Mouse (Mus musculus) mouse embryonic stem cell (cell line): ENCODE measurements around the gene Atxn7.
"Not testable (repeated sequence)": the region's sequence is repeated elsewhere in the genome, so short reads cannot be mapped to it uniquely, and the experiment has no call there.

Source experiments
- in situ Hi-C, 2 experiments: fragments of 300-500 bp; cut with MboI; formaldehyde crosslinking; loops; 1 replicate in 1 of 2; 3 replicates in 1 of 2; pipeline ENCODE4 v1.14.3; 2019 to 2020; ENCODE audit warnings: low sequenced_read_pairs in 2 of 2, low pct_unique_long_range_greater_than_20kb in 1 of 2, mixed read lengths in 1 of 2; ENCODE audit not compliant: unreplicated experiment in 1 of 2

Atxn7 gene

DNA sequence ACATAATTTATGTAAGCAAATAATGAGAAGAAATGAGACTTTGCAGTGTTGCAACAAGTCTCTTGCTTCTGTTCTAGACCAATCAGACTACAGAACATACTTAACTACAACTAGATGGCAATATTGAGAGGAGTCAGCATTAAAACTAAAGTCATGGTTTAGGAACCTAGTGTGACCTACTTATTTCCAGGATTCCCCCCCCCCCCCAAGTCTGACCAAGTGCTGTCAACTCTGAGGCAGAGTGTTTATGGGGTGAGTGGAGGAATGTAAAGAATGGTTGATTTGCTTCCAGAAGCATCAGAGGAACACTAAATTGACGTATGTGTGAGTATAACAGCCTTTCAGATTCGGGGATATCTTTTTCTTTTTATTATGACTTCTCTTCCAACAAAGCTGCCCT is 77.0 kb downstream of the Atxn7 start:
- in situ Hi-C loops = no loop called here

GRCm38 (mm10) chr14:14042336-14042735 is 81.1 kb downstream of the Atxn7 start:
- in situ Hi-C loops = no loop called here

GRCm38 (mm10) chr14:14054386-14054785 is 93.1 kb downstream of the Atxn7 start:
- in situ Hi-C loops = no loop called here

DNA sequence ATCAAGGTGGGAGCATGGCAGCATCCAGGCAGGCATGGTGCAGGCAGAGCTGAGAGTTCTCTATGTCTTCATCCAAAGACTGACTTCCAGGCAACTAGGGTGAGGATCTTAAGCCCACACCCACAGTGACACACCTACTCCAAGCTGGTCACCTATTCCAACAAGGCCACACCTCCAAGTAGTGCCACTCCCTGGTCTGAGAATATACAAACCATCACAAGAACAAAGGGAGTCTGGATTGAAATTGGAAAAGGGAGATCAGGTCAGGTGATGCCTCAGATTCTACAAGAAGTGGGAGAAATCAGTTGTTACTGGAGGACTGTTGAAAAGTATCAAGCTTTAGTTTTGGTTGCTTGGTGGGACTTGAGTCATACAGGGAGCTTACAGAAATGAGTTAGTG is 98.4 kb downstream of the Atxn7 start:
- in situ Hi-C loops = not testable (repeated sequence)

DNA sequence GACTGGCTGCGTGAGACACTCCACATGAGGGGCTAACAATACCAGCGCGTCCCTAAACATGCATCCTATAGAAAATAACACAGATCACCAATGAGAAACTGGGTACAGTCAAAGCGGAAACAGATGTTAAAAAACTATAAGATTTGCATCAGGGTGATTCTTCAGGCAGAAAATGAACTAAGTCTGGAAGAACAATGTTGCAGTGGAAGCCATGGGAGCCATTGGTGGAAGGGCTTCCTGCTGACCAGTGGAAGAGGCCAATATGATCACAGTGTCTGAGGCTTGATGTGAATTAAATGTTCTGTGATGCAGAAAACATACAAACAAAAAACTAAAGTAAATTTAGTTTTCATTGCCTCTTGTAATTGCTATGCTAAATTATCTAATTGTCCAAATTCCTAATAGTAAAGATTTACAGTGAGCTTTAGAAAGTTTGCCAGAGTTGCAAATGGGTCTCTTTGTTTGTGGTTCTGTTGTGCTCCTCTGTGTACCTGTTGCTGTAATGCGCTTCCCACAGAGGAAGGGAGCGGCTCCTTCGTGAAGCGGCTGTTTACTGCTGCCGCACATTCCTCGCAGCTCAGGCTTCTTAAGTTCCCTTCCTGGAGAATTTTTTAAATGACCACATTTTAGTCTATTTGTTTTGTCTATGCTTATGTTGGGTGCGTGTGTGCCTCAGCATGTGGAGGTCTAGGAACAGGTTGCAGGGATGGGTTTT is 101.4 kb downstream of the Atxn7 start:
- in situ Hi-C loops = no loop called here

- in situ Hi-C loops = no loop called here
These were observed 102.1 kb downstream of the Atxn7 start for GRCm38 (mm10) chr14:14063382-14063781.

- in situ Hi-C loops = no loop called here
These were observed 103.4 kb downstream of the Atxn7 start for GRCm38 (mm10) chr14:14064486-14065141.

- in situ Hi-C loops = no loop called here
These were observed 103.9 kb downstream of the Atxn7 start for GRCm38 (mm10) chr14:14065142-14065498.

DNA sequence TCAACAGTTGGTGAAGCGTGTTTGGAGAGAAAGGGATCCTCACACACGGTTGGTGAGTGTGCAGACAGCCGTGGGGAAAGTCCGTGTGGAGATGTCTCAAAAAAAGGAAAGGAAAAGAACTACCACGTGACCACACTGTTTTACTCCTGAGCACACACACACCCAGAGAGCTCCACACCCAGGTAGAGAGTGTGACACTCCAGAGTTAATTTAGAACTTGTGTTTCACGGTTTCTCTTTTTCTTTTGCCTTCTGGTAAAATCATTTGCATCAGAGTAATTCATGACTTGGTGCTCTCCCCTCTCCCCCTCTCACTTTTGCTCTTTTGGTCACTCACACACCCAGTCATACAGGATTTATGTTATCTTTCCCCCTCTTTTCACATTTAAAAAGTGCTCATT is 105.0 kb downstream of the Atxn7 start:
- in situ Hi-C loops = no loop called here

DNA sequence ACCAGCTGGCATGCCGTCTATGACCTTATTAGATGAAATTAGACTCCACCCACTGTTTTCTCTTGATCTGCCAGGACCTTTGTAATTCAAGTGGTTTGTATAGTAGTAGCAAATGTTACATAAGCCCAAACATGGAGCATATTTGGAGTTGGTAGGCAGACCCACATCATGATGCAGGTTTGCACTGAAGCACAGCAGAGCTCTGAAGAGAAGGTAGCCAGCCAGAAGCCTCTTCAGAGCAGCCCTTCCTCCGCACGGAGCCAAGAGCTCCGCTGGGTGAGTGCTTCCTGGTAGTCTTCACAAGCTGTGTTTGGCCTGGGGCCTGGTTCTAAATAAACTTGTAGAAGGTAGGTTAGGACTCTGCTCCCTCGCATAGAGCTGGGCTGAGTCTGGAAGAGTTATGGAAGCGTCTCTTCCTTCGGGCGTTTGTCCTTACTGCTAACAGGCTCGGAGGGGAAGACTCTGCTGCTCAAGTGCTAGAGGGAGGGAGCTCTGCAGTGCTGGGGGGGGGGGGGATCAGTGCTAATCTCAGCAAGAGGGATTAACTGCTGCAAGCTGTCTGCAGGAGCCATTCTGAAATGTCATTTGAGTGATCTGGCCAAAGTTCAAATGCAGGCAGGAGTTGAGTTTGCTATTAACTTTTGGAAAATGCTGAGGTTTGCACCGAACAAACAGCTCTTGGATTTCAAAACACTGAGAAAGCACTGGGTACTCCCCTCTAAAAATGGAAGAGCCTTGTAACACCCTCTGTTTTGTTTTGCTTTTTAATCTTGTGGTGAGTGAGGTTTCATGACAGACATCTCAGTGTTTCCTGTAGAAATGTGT is 106.6 kb downstream of the Atxn7 start:
- in situ Hi-C loops = no loop called here

GRCm38 (mm10) chr14:14068553-14068952 is 107.3 kb downstream of the Atxn7 start:
- in situ Hi-C loops = no loop called here

DNA sequence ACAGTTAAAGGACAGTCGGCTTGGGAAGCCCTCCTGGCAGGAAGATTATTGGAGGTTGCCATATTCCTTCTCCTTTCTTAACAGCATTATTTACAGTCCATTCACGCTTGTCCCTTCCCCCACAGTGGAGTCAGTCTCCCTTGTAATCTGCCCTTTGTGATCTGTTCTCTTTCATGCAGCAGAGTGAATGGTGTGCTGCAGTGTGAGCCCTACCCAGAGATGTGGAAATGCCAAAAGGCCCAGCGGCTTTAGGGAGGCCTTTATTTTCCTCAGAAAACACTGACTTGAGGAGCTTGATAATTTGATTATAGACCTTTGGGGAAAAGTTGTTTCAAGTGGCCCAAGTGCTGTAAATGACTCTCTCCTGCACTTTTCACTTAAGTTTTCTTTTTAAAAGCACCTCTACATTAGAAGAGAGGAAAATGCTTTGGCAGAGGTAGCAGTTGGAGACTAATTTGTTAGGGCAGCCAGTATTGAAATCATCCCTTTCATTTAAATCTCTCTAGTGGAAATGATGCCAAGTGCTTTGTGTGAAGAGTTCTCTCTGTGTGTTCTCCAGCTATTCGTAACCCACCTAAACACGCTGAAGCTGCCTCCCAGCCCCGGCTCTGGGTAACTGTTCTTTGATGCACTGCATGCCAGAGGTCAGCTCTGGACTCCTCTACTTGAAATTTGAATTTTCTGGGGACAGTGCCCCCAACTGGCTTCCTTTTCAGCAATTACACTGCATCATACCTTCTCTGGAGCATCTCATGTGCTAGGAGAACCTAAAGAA is 109.5 kb downstream of the Atxn7 start:
- in situ Hi-C loops = no loop called here

DNA sequence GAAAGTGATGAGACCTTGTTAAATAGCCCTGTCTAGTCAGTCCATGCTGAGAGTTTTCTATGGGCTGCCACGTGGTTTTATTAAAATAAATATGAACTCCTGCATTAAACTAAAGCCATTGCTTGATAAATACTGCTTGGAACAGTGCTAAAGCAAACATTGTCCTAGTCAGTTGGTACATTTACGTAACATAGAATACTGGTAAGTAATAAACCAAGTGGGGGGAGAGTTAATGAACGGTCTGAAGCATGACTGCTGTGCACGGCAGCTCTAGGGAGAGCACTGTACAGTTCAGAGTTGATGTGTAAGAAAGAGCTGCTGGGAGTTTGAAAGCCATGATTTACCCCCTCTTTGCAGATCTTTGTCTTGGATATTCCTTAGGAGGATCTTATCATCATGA is 110.2 kb downstream of the Atxn7 start:
- in situ Hi-C loops = no loop called here

DNA sequence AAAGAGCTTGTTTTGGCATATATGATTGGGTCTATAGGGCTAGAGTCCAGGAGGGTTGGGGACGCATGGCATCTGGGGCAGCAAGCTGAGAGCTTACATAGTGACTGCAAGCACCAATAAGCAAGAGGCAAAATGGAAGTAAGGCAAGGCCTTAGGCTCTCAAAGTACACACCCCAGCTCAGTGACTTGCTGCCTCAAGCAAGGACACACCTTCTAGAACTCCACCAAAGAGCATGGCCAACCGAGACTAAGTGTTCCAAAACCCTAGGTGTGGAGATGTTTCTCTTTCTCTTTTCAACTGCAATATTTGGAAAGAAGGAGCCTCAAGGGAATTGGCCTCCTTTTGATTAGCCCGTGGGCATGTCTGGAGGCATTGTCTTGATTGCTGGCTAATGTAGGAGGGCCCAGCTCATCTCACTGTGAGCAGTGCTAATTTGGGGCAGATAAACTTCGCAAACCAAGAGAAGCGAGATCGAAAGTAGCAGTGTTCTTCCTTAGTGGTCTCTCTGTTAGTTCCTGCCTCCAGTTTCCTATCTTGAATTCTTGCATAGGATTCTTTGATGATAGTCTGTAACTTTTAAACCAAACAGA is 119.5 kb downstream of the Atxn7 start:
- in situ Hi-C loops = no loop called here

GRCm38 (mm10) chr14:14083811-14084210 is 122.6 kb downstream of the Atxn7 start:
- in situ Hi-C loops = no loop called here

GRCm38 (mm10) chr14:14086711-14087263 is 125.5 kb downstream of the Atxn7 start:
- in situ Hi-C loops = no loop called here

DNA sequence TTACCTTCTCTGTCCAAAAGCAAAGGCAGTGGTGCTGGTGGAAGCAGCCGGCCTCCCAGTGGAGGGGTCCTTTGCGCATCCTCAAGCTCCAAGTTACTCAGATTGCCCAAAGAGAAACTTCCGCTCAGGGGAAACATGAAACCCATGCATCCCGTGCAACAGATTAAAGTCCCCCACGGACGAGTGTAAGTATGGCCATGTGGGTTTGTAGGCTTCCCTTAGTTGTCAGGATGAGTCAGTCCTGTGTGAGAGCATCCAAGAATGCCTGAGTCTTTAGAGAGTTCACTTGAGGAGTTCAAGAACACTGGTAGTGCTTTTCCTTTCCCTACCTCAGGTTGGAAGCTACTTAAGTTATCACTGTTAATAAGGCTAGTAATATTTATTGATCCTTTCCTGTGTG is 126.1 kb downstream of the Atxn7 start:
- in situ Hi-C loops = no loop called here
